Mouse (Mus musculus) neural tube, embryonic 15.5 days (tissue): ENCODE data around the gene Cacna1e. TPM values are rescaled to one million over a fixed set of nuclear protein-coding genes. Genes with fewer than 3 reads are reported as not detected.

ENCODE experiments used
- ATAC-seq: fragments of 200-750 bp; cut with Nextera tagmentation; 2 replicates; pipeline ENCODE4 v1.8.0; 2017; ENCODE audit warnings: mild to moderate bottlenecking, moderate TSS enrichment, moderate library complexity; ENCODE audit not compliant: low FRiP score
- H3K27ac ChIP-seq: fragments of 300-500 bp; sonication (generic); replicated peaks from 2 replicates; pipeline ENCODE4 v1.5.1; 2015; ENCODE audit warnings: mild to moderate bottlenecking, inconsistent platforms
- H3K27me3 ChIP-seq: fragments of 300-500 bp; sonication (generic); replicated peaks from 2 replicates; pipeline ENCODE4 v1.6.1; 2015; ENCODE audit warnings: inconsistent platforms
- H3K36me3 ChIP-seq: fragments of 300-500 bp; sonication (generic); 2 replicates; pipeline ENCODE4 v1.6.1; 2015; ENCODE audit warnings: inconsistent platforms
- H3K4me1 ChIP-seq: fragments of 300-500 bp; sonication (generic); 2 replicates; pipeline ENCODE4 v1.6.1; 2015; ENCODE audit warnings: inconsistent platforms
- H3K4me2 ChIP-seq: fragments of 300-500 bp; sonication (generic); 2 replicates; pipeline ENCODE4 v1.6.1; 2015; ENCODE audit warnings: inconsistent platforms, mild to moderate bottlenecking, moderate library complexity
- H3K4me3 ChIP-seq: fragments of 300-500 bp; sonication (generic); replicated peaks from 2 replicates; pipeline ENCODE4 v1.5.1; 2015; ENCODE audit warnings: mild to moderate bottlenecking, inconsistent platforms
- H3K9ac ChIP-seq: fragments of 300-500 bp; sonication (generic); replicated peaks from 2 replicates; pipeline ENCODE4 v1.6.1; 2015; ENCODE audit warnings: mild to moderate bottlenecking, inconsistent platforms
- H3K9me3 ChIP-seq: fragments of 300-500 bp; sonication (generic); replicated peaks from 2 replicates; pipeline ENCODE4 v1.6.1; 2016; ENCODE audit warnings: inconsistent platforms
- WGBS: fragments of 180-500 bp; shearing (Covaris S2); methylation state at CpG from one replicate; pipeline ENCODE4 v1.1.7; 2015; ENCODE audit warnings: mixed read lengths; 5-methylcytosine and 5-hydroxymethylcytosine counted together
- polyA plus RNA-seq: library from polyadenylated mRNA; unstranded; fragments of >200 nt; fragmentation: Nextera tagmentation; extraction: Ambion mirVana; gene quantifications from 2 replicates; pipeline ENCODE4 v1.2.1, GENCODE M21; 2015

Gene Cacna1e
- polyA plus RNA-seq, 1 experiment from 2014 or later: 17.1 TPM

- H3K9me3 ChIP-seq: no peaks in the 10 kb centered on the region
- no peak overlapping the region for H3K9ac ChIP-seq
- no peak overlapping the region for H3K27ac ChIP-seq
- no peak for ATAC-seq
- no peak overlapping the region for H3K4me3 ChIP-seq
- H3K4me2 ChIP-seq: no peak overlapping the region
- peaks cover 16% of the 10 kb centered on the region for H3K36me3 ChIP-seq
- 0 out of 2 replicates have a peak, but pooled peaks cover under 1% of the 10 kb centered on the region for H3K4me1 ChIP-seq
- no peaks in the 10 kb centered on the region for H3K27me3 ChIP-seq
- WGBS: 73% methylated on average over 3 of the region's 3 CpGs
These were observed 471.2 kb downstream of the Cacna1e start for GRCm38 (mm10) chr1:154413138-154413537.

DNA sequence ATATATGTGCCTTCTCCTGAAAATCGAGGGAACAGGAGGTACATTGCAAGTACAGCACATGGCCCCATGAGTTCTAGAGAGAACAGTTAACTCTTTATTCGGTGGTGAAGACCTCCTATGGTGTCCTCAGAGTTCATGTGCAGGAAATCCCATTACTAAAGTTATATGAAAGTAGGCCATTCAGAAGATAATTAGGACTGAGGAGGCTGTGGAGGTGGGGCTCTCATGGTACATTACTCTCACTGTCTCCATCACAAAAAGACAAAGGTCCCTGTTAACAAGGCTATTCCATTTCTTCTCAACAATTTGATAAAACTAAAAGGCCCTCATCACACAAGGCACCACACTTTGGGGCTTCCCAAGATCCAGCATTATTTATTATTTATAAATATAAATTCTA, 475.2 kb downstream of the Cacna1e start:
- H3K9me3 ChIP-seq: no peaks in the 10 kb centered on the region
- no peak overlapping the region for H3K27ac ChIP-seq
- no peak overlapping the region for H3K9ac ChIP-seq
- peaks cover 18% of the 10 kb centered on the region for H3K36me3 ChIP-seq
- H3K4me1 ChIP-seq: no peaks in the 10 kb centered on the region
- no peak for ATAC-seq
- no peak overlapping the region for H3K4me2 ChIP-seq
- 72% methylated on average over 2 of the region's 2 CpGs for WGBS
- no peak overlapping the region for H3K4me3 ChIP-seq
- H3K27me3 ChIP-seq: no peaks in the 10 kb centered on the region

DNA sequence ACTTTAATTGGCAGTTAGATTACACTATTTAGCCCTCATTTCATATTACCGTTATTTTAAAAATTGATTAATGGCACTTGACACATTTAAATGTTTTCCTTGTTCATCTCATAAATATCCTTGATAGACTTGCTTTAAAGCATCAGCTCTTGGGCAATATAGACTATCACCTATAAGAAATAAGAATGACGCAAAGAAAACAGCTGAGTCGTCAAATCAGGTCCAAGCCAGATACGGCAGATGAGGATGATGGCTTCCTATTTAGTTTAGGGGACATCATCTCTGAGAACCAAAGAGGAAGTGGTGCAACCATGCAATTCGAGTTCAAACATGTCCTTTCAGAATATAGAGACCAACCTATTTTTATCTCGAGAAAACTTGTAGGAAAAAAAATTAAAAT, 492.3 kb downstream of the Cacna1e start:
- Histone ChIP-seq H3K9me3 (no peaks in the 10 kb centered on the region), H3K4me3 (no peak overlapping the region), H3K4me2 (no peak overlapping the region), H3K4me1 (no peaks in the 10 kb centered on the region), H3K36me3 (no peaks in the 10 kb centered on the region), H3K27me3 (no peaks in the 10 kb centered on the region), H3K27ac (no peak overlapping the region), H3K9ac (no peak overlapping the region)
- 88% methylated on average over 6 of the region's 6 CpGs for WGBS
- ATAC-seq: no peak

Other genes with a start within 250 kb of the Cacna1e start
- gene Ier5, start 215.1 kb upstream of the Cacna1e start, polyA plus RNA-seq: 3.9 and 4.8 TPM in 2 replicates